Mouse (Mus musculus) olfactory bulb, adult 2 months (tissue): ENCODE measurements around the gene Enho. TPM values are rescaled to one million over a fixed set of nuclear protein-coding genes. Genes with fewer than 3 reads are reported as not detected.

Experiments used
- H3K27ac ChIP-seq: fragments of 200-500 bp; 2 replicates; pipeline ENCODE4 v1.5.1; 2012; ENCODE audit warnings: low read depth, low read length; ENCODE audit not compliant: insufficient read depth
- H3K4me1 ChIP-seq: fragments of 200-500 bp; 2 replicates; pipeline ENCODE4 v1.6.1; 2012; ENCODE audit warnings: low read length; ENCODE audit not compliant: control insufficient read depth, insufficient read depth
- H3K4me3 ChIP-seq: fragments of 200-500 bp; 2 replicates; pipeline ENCODE4 v1.5.1; 2012; ENCODE audit warnings: mild to moderate bottlenecking, low read depth, low read length, moderate library complexity; ENCODE audit not compliant: insufficient read depth
- CTCF ChIP-seq: fragments of 200-500 bp; IDR thresholded peaks from 2 replicates; pipeline ENCODE4 v1.5.1; 2012; ENCODE audit warnings: low read depth, mild to moderate bottlenecking, low read length, moderate library complexity; ENCODE audit not compliant: insufficient read depth
- POLR2A ChIP-seq: fragments of 200-500 bp; IDR thresholded peaks from 2 replicates; pipeline ENCODE4 v1.6.1; 2012; ENCODE audit warnings: mild to moderate bottlenecking, low read depth, low read length, moderate library complexity; ENCODE audit not compliant: insufficient read depth
- WGBS: fragments of 180-500 bp; shearing (Covaris S2); methylation state at CpG from one replicate; pipeline ENCODE4 v1.1.7; 2018; 5-methylcytosine and 5-hydroxymethylcytosine counted together
- polyA plus RNA-seq: library from polyadenylated mRNA; stranded (reverse); fragments of >200 nt; gene quantifications from 2 replicates; pipeline ENCODE4 v1.2.4, GENCODE M21; 2012; ENCODE audit warnings: low replicate concordance; ENCODE audit not compliant: missing spikeins, insufficient read depth, insufficient read length

Gene Enho
- polyA plus RNA-seq, 1 experiment = not detected

DNA sequence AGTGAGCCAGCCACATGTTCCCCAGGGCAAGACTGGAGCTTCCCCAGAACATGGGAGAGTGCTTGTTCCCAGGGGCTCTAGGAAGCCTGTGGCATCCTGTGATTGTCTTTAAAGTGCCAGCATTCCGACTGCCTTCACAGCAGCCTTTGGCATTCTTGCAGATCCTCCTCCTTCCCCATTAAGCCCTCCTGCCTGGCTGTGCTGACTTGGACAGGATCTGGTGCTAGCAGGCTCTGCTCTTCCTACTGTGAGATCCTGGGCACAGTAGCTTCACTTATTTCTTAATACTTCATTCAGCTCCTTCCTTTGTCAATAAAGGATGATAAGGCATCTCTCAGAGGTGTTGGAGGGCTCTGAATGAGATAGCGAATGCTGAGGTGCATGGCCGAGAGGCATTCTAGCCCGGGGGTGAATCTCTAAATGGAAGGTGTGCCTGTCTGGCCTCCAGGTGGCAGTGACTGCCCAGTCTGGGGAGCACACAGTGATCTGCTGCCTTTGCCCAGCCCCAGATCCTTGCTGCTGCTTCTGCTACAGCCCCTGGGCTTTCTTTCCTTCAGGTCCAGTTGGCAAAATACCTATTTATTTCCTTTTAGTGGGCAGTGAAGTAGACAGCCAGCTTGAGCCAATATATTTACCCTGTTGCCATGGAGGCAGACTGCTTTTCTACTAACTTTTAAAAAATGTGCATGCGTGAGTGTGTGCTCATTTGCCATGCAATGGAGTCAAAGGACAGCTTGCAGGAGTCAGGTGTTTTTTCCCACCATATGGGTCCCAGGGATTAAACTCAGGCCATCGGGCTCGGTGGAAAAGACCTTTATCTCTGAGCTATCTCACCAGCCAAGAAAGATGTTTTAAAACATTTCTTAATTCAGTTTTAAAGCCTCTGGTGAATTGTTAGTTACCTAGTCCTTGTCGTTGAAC is 35.4 kb downstream of the Enho start:
- Histone ChIP-seq H3K27ac (no peak overlapping the region), H3K4me1 (peaks cover 3% of the 10 kb centered on the region), H3K4me3 (no peak overlapping the region)
- TF ChIP-seq POLR2A = no peak
- TF ChIP-seq CTCF = no peak
- 34% methylated on average over 8 of the region's 8 CpGs for WGBS

DNA sequence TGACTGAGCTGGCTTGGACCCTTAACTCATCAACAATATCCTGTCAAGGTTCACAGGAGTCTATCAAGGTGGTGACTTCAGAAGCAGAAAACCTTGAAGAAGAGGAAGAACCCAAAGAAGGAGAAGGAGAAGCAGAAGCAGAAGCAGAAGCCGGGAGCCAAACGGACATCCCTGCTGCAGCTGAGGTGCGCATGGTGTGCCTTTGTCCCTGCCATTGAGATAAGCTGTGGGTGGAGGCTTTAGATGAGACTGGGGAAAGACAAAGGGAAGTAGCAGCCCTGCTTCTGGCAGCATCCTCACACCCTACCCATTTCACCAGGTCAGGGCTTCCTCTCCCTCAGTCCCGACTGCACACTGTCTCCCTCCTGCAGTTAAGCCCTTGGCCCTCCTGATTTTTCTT is 37.3 kb downstream of the Enho start:
- 79% methylated on average over 4 of the region's 4 CpGs for WGBS
- H3K4me1 ChIP-seq = peaks cover 3% of the 10 kb centered on the region
- no peak overlapping the region for H3K4me3 ChIP-seq
- TF ChIP-seq CTCF (no peak), POLR2A (no peak)
- no peak overlapping the region for H3K27ac ChIP-seq

Other genes starting within 250 kb of the Enho start
- gene Kif24, start 175.4 kb downstream of the Enho start, polyA plus RNA-seq = not detected in 2 replicates
- not detected in 2 replicates for gene Nudt2, start 175.2 kb downstream of the Enho start, polyA plus RNA-seq
- gene AI464131, start 137.2 kb downstream of the Enho start, polyA plus RNA-seq = not detected in 2 replicates
- not detected in 2 replicates for gene 1110017D15Rik, start 123.0 kb downstream of the Enho start, polyA plus RNA-seq
- gene Fam219a, start 70.8 kb downstream of the Enho start, polyA plus RNA-seq = not detected in 2 replicates
- gene Dnaic1, start 70.5 kb downstream of the Enho start, polyA plus RNA-seq = not detected in 2 replicates
- gene Cntfr, start 56.8 kb upstream of the Enho start, polyA plus RNA-seq = not detected in 2 replicates
- gene Il11ra1, start 59.7 kb upstream of the Enho start, polyA plus RNA-seq = not detected in 2 replicates
- gene Rpp25l, start 73.2 kb upstream of the Enho start, polyA plus RNA-seq = not detected in 2 replicates
- gene Dctn3, start 82.8 kb upstream of the Enho start, polyA plus RNA-seq = not detected in 2 replicates
- not detected in 2 replicates for gene Arid3c, start 90.8 kb upstream of the Enho start, polyA plus RNA-seq
- gene Galt, start 114.9 kb upstream of the Enho start, polyA plus RNA-seq = not detected in 2 replicates
- gene Sigmar1, start 115.8 kb upstream of the Enho start, polyA plus RNA-seq = not detected in 2 replicates
- not detected in 2 replicates for gene Ccl27a, start 133.9 kb upstream of the Enho start, polyA plus RNA-seq